Mouse (Mus musculus): Measurements from ENCODE around the gene Ovol1.

DNA sequence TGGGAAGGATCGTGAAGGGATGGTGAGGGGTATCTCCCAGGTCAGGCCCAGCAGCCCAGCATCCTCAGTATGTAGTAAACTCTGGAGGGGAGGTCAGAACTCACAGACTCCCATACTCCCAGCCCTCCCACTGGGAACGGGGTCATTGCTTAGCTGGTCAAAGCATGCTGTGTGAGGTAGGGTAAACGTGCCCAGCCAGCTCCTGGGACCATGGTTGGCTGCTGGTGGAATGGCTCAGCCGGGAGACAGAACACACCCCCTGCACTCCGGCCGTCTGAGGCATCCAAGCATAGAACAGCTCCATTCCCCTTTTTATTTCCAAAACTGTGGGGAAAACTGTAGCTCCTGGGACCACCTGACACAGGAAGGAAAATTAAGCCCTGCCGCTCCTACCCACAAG is 2.3 kb downstream of the Ovol1 start:
- no peak for TF ChIP-seq CTCF (IDR thresholded peaks at IDR 0.05; ENCODE audit: low read depth)
- no peak for TF ChIP-seq EP300 (IDR thresholded peaks at IDR 0.05; ENCODE audit: low read depth)

Measured in liver, postnatal 0 days (tissue).